Mouse (Mus musculus): ENCODE data around the gene Nek1.

- TF ChIP-seq POLR2A (IDR thresholded peaks at IDR 0.05; ENCODE audit: insufficient read depth, low read depth, low read length) (no peak), CTCF (IDR thresholded peaks at IDR 0.05) (peak; percentile 75), EP300 (IDR thresholded peaks at IDR 0.05; ENCODE audit: insufficient read depth, low read depth, low read length) (0 out of 2 replicates have a peak, but pooled peaks have one; percentile 13)
Measured at GRCm38 (mm10) chr8:60983688-60984079, 9.3 kb upstream of the Nek1 start.

Measured in heart, adult 2 months (tissue).